Mouse (Mus musculus): Measurements from ENCODE around the gene Cacna1a.
A peak's percentile ranks its signal among the peaks of the same experiment; 100 is the strongest.
"Not testable (repeated sequence)": the region's sequence is repeated elsewhere in the genome, so short reads cannot be mapped to it uniquely, and the experiment has no call there.

The Cacna1a gene

GRCm38 (mm10) chr8:84485366-84485765, 97.1 kb downstream of the Cacna1a start:
- DNase-seq: no peak

GRCm38 (mm10) chr8:84485864-84486263, 97.6 kb downstream of the Cacna1a start:
- DNase-seq: no peak

DNA sequence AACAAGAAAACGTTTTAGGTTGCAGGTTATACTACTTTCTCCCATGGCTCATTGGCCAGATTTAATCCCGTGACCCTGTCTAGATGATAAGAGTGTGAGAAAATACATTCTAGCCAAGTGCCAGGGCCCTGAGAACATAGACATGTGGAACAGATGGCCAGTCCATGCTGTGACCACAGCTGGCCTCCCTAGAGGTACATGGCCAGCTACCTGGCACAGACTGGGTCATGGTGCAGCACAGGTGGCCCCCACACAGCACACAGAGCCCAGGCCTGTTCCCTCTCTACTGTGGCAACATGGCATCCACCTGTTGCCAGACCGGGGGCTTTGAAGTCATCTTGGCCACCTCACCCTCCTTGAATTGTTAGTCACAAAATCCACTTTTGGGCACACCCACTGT, 101.0 kb downstream of the Cacna1a start:
- DNase-seq: no peak

GRCm38 (mm10) chr8:84494541-84495084, 106.4 kb downstream of the Cacna1a start:
- DNase-seq: no peak

GRCm38 (mm10) chr8:84501181-84501580, 112.9 kb downstream of the Cacna1a start:
- no peak for DNase-seq

GRCm38 (mm10) chr8:84501671-84502308, 113.5 kb downstream of the Cacna1a start:
- DNase-seq: no peak

DNA sequence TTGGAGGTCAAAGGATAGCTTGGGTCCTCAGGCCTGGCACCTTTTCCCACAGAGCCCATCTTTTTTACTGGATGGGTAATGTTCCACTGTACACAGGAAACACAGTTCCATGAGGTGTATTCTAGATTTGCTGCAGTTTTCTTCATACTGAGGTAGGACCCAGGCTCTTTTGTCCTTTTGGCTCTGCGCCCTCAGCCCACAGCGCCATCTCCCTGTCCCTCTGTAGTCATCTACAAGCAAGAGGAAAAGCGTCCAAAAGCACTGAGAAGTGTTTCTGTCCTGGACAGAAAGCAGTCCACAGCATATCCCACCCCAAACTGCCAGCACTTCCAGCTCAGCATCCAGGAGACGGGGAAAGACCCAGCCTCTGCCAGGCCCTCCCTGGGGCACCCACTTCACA, 114.4 kb downstream of the Cacna1a start:
- no peak for DNase-seq

DNA sequence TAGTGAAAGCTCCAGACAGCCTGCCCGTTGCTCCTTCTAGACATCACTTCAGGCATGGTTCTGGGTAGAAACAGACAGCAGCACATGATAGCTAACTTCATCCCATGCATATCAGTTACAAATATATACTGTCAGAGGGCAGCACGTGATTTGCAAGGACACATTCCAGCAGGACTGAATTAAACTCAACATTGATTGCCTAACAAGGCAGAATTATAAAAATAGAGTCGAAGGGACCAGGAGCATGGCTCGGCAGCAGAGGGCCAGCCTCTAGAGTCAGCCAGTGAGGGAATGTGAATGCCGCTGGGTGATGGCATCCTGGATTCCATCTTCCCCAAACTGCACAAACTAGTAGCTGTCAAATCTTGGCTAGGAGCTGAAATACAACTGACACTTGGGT, 119.0 kb downstream of the Cacna1a start:
- no peak for DNase-seq

DNA sequence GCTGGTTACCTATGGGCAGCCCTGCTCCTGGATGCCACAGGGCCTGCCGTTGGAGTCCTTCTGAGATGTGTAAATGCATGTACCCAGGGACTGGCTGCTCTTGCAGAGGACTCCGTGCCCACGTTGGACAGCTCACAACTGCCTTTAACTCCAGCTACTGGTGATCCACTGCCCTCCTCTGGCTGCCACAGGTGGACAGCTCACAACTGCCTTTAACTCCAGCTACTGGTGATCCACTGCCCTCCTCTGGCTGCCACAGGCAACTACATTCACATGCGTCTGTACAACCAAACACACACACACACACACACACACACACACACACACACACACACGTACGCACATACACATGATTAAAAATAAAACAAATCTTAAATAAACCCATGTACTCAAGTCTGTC, 121.5 kb downstream of the Cacna1a start:
- not testable (repeated sequence) for DNase-seq

GRCm38 (mm10) chr8:84511621-84512020, 123.4 kb downstream of the Cacna1a start:
- DNase-seq: no peak

GRCm38 (mm10) chr8:84513765-84514164, 125.5 kb downstream of the Cacna1a start:
- peak; percentile 53 for DNase-seq

DNA sequence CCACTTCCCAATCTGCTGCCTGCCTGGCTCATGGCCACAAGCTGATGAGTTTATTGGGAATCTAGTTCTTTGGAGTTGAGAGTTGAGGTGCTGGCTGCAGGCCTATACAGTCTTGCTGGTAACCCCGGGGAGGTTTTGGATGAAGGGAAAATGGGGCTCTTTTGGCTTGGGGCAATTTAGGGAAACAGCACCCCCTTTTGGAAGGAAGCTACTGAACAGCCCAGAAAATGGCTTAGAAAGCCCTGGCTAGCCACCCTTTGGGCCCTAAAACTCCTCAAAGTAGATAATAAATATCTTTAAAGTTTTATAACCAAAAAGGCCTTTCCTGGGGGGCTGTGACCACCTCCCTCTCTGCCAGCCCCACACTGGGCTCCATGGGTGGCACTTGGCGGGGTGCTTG, 129.9 kb downstream of the Cacna1a start:
- peak; percentile 17 for DNase-seq

DNA sequence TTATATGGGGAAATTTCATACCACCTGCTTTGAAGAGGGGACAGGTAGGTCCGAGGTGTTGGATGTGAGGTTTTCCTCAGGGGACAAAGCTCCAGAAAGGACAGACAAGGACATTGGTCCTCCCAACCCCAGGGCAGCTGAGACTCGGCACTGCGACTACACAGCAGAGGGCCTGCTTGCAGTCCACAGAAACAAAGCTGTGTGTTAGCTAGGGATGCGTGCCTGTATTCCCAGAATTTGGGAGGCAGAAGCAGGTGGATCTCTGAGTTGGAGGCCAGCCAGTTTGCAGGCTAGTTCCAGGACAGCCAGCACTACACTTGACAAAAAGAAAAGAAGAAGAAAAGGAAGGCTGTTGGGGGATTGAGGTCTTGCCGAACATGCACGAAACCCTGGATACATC, 130.5 kb downstream of the Cacna1a start:
- no peak for DNase-seq

DNA sequence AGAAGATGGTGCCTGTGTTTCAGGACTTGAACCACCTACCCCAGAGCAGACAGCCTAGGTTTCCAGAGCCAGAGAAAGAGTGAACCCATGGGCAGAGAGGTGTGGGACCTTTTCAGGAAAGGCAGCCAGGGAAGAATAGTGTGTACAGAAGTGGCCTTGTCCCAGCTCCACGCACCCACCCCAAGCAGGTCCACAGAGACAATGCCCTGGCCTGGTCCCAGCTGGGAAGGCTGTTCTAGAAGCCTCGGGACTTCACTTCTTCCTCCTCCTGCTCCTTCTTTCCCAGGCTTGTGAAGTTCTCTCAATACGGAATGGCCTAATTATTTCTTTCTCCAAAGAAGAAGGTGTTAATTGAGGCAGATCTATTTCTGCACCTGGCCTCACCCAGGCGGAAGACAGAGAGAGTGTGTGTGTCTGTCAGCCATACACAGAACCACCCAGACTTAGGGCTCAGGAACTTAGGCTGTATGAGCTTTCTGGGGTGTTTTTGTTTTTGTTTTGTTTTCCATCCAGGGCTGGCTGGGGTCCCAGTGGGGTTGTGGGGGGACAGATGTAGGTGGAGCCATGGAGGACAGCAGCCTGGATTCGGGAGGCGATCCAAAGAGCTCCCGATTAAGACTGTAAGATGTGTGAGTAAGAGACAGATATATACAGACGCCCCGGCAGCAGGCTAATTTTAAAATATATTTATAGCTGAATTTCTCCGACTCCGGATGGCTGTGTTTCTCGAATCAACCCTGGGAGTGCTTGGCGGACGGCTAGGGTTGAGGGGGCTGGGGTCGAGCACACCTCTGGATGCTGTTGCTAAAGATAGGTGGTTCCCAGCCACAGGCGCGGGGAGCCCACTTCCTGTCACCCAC, 131.8 kb downstream of the Cacna1a start:
- DNase-seq: peak; percentile 28

DNA sequence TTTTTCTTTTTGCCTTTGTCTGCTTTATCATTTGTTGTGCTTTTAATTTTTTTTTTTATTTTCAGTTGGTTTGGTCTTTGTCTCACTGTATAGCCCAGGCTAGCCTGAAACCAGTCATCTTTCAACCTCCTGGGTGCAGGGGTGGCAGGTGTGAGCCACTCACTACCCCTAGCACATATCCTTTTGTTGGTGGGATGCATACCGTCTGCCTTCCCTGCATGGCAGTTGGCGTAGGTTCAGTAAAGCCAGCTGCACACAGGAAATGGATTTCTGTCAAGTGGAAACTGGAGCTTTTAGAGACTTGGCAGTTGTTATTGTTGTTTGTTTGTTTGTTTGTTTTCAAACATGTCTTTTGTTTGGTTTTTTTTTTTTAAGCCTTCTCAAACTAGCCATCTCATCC, 132.8 kb downstream of the Cacna1a start:
- DNase-seq: no peak

DNA sequence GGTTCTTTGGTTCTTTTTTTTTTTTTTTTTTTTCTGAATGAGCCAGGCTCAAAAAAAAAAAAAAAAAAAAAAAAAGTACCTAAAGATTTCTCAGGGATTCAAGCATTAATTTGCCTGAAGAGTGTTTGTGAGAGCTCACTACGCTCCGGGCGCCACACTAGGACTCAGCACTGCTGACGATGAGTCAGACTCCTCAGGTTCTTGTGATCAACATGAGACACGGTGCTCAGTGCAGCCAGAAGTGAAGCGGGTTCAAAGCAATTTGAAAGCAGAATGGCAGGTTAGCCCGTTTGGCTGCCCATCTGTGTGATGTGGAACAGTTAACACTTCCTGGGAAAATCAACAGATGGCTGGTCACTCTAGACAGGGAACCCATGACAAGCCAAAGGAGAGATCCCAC, 139.8 kb downstream of the Cacna1a start:
- DNase-seq: no peak

- DNase-seq: no peak
Observed at GRCm38 (mm10) chr8:84529548-84529947, 141.3 kb downstream of the Cacna1a start.

DNA sequence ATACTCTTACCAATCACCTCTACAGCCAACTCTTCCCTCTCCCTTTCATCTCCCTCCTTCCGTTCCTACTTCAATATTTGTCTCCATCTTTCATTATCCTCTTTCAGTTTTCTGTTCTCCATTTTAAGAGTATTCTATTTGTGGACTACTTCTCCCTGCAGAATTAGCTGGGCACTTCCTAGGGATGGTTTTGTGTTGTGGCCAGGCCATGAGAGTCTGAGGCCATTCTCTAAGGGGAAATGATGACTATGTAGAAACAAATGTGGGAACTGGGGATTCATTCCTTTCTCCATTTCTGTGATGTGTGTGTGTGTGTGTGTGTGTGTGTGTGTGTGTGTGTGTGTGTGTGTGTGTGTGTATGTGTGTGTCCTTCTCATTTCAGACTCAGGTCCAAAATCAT, 144.5 kb downstream of the Cacna1a start:
- DNase-seq: no peak

GRCm38 (mm10) chr8:84533341-84533740, 145.1 kb downstream of the Cacna1a start:
- no peak for DNase-seq

- DNase-seq: no peak
Observed at GRCm38 (mm10) chr8:84536917-84537316, 148.7 kb downstream of the Cacna1a start.

- DNase-seq: peak; percentile 19
Observed at GRCm38 (mm10) chr8:84539376-84539775, 151.1 kb downstream of the Cacna1a start.

- peak; percentile 57 for DNase-seq
Observed at GRCm38 (mm10) chr8:84542481-84542880, 154.2 kb downstream of the Cacna1a start.

DNA sequence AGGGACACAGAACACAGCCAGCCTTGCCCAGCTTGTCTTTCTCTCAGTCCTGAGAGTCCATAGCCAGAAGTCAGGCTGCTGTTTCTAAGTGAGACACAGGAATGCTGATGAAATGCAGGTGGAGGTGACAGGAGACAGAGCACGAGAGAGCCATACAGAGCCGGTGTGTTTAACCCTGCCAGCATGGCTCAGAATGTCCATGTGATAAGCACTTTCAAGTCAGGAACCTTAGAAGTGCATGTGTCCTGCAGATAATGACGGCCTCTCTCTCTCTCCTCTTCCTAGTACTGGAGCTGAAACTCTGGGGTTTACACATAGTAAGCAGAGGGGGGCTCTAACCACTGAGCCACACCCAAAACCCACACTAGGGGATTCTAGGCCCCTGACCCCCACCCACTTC, 157.3 kb downstream of the Cacna1a start:
- DNase-seq: no peak

GRCm38 (mm10) chr8:84552457-84552856, 164.2 kb downstream of the Cacna1a start:
- no peak for DNase-seq

All from thymus, postnatal 4 days (tissue).